Mouse (Mus musculus): ENCODE data around the gene A4galt. TPM values are rescaled to one million over a fixed set of nuclear protein-coding genes. Genes with fewer than 3 reads are reported as not detected.
"Not testable (repeated sequence)": the region's sequence is repeated elsewhere in the genome, so short reads cannot be mapped to it uniquely, and the experiment has no call there.

A4galt gene
- total RNA-seq (2022) = 1 to 10 TPM; 4.2 to 8.7 (median 5.8) TPM

DNA sequence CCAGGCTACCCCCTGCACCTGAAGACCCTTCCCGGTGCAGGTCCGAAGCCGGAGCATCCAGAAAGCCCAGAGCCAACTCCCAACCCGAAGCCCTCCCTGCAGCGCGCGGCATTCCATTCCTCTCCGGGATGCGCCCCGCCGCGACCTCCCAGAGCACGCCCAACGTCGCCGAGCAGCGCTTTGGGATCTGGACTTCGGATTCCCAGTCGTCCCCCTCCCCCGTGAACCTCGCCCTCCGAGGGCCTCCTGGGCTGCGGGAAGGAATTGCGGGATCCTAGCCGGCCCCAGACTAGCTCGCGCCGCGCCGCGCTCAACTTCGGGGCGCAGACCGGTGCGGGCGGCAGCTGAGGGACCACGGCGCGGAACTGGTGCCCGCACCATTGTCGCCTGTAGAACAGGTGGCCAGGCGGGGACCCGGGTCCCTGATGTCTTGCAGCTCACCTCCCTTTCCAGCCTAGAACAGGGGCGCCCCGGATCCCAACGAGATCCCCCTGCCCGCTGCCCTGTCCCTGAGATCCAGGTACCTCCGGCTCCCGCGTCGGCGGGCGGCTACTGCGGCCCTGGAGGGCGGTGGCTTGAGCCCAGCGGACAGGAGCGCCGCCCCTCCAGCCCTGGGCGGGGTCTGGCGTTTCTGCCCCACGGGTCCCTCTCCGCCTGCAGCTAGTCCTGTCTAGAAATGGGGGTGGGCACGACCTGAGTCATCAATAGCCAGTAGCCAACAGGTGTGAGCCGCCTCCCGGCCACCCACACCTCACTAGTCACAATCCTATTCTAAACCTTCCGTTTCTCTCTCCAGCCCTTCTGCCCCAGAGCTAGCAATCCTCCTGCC lies at the start of gene A4galt:
Gene A4galt, minus strand, starts transcription at position 599 of the 829 bp plus-strand sequence.
- DNase-seq (ENCODE audit: low spot score) = peak; percentile 58

DNA sequence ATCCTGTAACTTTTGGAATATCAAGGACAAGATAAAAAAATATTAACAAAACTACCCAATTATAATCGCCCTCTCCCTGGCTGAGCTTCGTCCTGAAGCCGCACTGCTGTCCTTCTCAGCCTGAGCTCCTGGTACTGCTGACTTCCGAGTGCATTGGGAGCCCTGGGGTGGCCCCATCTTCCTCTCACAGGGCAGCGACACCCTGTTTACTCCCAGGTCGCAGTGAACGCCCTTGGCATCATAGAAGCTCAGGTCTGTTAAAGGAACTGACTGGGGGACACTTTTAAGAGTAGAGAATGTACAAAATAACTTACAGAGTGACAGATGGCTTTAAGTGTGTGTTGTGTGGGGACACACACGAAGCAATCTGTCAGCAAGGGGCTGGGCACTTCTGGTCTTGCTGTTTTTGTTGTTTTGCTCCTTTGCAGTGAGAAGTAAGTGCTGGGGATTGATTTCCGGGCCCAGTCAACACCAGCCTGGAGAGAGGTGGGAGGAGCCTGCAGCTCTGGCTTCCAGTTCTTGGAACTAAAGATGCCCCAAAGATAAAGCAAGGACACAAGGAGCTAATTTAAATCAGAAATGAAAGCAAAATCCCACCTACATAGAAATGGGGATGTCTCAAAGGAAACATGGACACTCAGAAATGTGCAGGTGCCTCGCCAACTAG lies 48.5 kb upstream of the A4galt start:
- no peak for DNase-seq (ENCODE audit: low spot score)

DNA sequence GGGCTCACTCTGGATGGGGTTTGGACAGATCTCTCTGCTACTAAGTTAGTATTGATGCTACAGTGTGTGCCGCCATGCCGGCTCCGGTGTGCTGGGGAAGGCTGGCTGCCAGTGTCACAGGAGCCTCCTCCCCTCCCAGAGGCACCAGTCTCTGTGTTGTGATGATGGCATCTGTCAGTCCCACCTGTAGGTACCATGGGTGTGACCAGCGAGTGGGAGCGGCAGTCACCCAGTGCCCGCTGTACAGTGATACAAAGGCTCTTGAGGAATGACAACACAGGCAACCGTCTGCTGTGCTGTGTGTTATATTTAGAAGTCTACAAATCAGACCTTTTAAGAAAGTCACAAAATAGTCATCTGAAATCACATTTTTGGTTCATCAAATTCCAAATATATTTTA lies 47.9 kb upstream of the A4galt start:
- no peak for DNase-seq (ENCODE audit: low spot score)

DNA sequence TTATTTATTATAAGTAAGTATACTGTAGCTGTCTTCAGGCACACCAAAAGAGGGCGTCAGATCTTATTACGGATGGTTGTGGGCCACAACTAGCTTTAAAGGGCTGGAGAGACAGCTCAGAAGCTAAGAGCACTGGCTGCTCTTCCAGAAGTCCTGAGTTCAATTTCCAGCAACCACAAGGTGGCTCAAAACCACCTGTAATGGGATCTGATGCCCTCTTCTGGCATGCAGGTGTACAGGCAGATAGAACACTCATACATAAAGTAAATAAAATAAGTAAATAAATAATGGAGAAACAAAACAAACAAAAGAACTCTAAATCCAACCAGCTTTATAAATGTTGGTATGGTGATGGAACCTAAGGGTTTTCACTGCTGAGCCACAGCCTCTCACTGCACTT lies 47.2 kb upstream of the A4galt start:
- DNase-seq (ENCODE audit: low spot score) = no peak

DNA sequence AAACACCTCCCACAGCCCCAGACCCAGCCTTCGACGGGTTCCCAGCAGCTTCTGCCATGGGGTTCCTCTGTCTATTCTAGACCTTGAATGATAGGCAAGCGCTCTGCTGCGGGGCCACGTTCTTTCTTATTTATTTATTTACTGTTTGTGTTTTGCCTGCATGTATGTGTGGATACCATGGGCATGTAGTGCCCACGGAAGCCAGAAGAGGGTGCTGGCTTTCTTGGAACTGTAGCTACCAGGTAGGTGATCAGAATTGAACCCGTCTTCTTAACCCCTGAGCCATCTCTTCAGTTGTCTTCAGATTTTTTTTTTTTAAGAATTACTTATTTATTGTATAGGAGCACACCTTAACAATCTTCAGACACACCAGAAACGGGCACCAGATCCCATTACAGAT lies 46.7 kb upstream of the A4galt start:
- DNase-seq (ENCODE audit: low spot score) = no peak

DNA sequence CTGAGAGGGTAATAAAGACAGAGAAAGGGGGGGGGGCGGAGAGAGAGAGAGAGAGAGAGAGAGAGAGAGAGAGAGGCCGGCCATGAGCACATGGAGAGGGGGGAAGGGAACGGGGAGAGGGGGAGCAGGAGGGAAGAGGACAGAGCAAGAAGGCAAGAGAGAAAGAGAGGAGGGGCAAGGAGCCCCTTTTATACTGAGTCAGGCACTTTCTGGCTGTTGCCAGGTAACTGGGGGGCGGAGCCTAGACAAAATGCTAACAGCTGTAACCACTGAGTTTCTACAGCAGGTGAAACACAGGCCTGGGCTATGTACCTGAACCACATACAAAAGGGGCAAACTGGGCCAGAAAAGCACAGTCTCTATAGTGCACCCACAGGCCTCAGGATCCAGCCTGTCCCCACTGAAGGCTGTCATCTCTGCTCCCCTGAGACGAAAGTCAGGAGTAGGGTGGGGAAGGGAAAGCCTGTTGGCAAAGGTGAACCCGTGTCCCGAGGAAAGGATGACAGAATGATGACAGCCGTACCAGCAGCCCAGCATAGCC lies 45.3 kb upstream of the A4galt start:
- no peak for DNase-seq (ENCODE audit: low spot score)

DNA sequence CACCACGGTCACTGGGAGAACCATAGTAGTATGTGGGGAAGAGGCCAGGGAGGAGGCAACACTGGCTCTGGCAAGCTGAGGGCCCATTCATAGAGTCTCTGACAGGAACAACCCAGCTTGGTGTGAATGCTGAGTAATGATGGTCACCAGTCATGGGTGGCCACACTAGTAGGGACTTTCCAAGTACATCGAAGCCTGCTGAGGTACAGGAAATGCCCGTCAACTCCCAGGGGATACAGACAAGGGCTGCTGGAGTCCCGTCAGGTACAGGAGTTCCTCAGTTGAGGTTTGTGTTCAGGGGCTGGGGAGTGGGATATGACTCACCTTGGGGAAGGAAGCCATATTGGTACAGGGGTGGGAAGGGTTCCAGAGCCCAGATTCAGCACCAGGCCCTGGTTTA lies 44.5 kb upstream of the A4galt start:
- no peak for DNase-seq (ENCODE audit: low spot score)

DNA sequence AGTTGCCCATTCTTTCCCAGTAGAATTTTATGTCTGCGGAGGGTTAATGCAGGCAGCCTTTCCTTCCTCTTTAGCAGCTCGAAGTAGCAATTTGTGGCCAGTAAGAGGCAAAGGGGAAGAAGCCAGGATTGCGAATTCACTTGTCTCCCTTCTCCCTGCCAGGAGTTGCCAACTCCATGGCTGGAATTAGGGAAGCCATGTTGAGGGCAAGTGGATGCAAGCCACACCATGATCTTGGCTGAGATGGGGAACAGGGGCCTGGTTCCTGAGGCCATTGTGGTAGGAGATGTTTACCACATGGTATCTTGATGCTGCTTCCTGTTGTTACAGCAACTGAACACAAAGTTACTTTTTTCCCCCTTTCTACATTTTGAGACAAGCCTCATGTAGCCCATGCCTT lies 43.4 kb upstream of the A4galt start:
- no peak for DNase-seq (ENCODE audit: low spot score)

DNA sequence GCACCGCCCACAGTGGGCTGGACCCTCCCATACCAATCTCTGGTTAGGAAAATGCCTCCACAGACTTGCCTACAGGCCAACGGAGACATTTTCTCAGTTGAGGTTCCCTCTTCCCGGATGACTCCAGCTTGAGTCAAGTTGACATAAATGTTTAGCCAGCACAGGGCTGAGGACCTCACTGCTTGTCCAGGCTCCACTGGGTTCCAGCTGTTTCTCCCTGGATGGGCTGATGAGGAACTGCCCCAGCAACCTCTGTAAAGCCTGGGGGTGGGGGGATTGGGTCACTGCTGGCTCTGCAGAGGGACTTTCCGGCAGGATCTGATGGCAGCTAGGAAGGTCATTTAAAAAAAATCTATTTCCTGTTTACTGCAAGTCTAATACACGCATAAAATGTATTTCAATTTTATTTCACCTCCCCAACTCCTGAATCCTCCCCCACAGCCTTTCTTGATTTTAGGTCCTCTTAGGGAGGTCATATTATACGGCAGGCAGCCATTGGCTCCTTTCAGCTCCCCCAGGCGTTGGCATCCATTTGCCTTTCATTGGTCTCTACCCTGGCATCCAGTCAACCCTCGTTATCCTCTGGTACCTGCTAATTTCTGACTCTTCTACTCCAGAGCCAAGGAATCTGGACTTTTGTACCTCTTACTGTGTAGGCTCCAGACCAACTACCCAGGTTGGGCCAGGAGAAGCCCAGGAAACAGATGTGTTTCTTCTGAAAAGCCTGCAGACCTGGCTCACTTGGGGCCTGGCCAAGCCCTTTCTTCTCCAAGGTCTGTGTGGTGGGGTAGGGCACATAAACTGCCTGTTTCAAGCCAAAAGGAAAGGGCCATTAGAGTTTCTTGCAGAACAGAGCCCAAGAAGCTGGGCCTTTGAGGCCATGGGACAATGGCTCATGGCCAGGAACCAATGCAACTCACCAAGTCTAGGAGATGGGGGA lies 42.4 kb upstream of the A4galt start:
- peak; percentile 44 for DNase-seq (ENCODE audit: low spot score)

DNA sequence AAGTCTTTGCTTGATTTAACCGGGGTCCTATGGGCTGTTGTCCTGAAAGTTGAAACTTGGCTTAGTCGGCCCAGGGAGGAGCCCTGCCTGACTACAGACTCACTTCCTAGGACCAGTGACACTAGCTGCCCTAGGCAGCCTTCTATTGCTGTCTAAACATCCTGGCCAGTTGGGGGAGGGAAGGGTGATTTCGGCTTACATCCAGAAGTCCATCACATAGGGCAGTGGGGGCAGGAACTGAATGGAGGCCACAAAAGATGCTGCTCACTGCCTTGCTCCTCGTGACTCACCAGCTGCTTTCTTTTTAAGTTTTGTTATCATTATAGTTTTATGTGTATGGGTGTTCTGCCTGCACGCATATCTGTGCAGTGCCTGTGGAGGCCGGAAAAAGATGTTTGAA lies 41.6 kb upstream of the A4galt start:
- DNase-seq (ENCODE audit: low spot score) = peak; percentile 62

DNA sequence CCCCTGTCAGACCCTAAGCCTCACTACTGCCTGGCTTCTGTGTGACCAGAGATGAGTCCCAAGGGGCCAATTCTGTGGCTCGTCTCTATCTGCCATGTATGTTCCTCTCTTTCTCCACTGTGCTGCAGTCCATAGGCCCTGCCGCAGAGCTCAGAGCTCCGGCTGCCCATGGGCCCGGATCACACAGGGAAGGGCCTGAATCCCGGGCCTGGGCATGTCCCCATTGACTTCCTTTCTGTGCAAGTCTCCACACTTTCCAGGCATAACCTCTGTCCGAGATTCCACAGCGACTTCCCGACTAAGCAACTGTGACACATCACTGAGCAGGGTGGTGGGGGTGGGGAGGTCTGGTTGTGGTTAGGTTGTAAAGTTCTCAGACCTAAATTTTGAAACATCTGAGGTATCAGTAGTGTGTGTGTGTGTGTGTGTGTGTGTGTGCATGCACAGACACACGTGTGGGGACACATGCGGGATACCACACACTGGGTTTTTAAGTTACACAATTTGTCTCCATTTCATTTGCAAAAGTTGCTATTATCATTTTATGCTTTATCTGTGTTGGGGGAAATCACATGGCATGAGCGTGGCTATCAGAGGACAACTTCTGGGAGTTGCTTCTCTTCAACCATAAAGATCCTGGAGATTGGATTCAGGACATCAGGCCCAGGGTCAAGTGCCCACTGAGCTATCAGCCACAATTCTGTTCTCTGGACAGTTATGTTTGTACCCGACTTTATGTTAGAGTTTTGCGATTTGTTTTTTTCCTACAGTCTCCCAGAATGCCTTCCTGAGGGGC lies 40.9 kb upstream of the A4galt start:
- no peak for DNase-seq (ENCODE audit: low spot score)

DNA sequence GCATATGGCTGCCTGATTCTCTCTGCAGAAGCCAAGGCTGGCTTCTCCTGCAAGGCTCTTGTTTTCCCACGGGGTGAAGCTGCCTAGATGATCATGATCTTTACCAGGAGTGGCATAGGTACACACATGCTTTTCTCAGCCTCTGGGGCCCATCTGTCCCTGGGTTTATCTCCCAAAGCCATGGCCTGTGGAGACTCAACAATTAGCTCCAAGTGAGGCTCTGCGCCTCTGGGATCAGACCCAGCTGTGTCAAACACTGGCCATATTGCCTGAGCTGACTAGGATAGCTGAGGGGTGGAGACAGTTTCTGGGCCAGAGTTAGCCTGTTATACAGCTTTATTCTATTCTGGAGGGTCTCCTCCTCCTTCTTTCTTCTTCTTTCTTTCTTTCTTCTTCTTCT lies 39.3 kb upstream of the A4galt start:
- no peak for DNase-seq (ENCODE audit: low spot score)

DNA sequence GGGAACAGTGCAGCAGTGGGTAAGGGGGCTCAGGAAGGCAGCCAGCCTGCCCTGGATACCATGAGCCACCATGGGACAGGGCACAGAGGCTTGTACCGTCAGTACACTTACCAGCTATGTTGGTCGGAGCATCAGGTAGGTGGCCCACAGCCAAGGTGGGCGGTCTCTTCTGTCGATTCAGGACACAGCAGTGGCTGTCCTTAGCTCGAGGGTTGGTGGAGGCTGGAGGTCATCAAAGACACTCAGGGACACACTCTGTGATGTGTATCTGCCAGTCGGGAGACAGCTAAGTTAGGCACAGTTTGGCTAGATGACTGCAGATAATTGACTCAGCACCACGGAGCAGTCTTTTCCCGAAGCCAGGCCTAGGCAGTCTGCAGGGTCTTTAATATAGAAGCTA lies 33.3 kb upstream of the A4galt start:
- no peak for DNase-seq (ENCODE audit: low spot score)

DNA sequence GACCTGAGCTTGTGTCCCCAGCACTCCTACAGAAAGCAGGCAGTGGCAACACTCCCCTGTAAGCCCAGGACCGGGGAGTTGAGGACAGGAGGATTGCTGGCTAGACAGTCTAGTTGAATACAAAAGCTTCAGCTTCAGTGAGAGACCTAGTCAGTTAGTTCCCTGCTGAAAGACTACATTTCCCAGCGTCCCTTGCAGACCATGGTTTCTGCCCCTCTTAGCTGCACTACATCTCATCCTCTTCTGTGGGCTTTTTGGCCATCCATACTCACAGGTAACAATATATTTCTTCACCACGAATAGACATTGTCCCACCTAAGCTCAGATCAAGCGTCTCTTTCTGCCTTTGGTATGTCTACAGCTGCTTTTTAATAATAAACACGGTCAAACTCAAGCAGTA lies 30.8 kb upstream of the A4galt start:
- no peak for DNase-seq (ENCODE audit: low spot score)

DNA sequence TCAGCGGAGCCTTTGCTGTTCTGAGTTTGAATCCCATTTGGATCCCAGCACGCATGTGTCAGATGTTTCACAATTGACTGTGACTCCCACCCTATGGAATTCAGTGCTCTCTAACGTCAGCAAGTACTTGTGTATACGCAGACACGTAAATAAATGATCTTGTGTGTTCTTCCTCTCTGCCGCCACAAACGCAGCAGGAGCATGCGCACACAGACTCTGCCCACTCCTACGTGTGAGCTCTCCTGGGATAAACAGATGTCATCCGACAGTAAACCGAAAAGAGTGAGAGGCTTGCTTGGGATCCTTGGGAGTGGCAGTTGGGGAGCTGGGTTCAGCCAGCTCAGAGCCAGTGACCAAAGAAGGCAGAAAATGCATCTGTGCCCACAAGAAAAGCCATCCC lies 29.7 kb upstream of the A4galt start:
- no peak for DNase-seq (ENCODE audit: low spot score)

DNA sequence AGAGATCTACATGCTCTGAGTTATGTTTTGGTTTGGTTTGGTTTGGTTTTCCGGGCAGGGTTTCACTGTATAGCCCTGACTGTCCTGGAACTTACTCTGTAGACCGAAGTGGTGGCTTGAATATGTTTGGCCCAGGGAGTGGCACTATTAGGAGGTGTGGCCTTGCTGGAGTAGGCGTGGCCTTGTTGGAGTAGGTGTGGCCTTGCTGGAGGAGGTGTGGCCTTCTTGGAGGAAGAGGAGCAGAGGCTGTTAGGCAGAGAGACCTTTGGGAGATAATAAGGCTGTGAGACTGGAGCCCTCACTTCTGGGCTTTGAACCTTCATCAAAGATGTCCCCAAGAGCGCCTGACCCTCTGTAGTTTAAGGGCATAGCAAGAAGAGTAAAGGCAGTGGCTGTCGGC lies 27.0 kb upstream of the A4galt start:
- no peak for DNase-seq (ENCODE audit: low spot score)

DNA sequence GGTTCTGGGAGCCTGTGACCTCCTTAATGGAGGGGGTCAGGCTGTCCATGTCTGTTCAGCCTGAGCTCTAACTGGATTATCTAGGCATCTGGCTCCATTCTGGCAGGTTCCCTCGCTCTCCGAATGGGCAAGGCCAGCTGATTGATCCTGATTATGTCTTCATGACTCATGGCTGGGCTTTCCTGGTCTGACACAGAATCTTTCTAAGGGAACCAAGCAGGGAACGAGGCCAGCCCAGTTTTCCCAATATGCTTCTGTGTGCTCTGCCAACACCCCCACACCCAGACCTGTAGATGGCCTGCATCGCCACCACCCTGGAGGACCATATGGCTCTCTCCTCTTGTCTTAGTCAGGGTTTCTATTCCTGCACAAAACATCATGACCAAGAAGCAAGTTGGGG lies 25.9 kb upstream of the A4galt start:
- no peak for DNase-seq (ENCODE audit: low spot score)

DNA sequence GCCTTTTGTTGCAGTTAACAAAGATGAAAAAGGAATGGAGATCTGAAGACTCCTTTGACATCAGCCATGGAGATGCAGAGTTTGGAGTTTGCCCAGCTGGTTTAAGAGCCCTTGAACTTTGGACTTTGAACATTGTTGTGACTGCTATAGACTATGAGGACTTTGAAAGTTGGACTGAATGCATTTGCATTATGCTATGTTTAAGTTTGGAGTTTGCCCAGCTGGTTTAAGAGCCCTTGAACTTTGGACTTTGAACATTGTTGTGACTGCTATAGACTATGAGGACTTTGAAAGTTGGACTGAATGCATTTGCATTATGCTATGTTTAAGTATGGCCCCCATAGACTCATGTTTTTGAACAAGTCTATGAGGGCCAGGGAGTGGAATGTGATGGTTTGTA lies 22.7 kb upstream of the A4galt start:
- not testable (repeated sequence) for DNase-seq (ENCODE audit: low spot score)

DNA sequence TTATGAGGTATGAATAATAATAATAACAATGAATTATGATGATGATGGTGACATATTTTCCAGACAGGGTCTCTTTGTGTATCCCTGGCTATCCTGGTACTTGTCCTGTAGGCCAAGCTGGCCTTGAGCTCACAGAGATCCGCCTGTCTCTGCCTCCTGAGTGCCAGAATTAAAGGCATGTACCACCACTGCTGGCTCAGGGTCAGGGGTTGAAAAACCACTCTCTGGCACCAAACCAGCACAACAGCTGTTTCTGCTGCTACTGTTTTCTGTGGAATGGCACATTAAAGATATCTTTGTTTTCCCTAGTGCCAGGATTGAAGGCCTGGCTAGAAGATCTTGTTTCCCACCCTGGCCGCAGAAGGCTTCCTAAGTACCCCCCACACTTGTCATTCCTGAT lies 21.4 kb upstream of the A4galt start:
- no peak for DNase-seq (ENCODE audit: low spot score)

DNA sequence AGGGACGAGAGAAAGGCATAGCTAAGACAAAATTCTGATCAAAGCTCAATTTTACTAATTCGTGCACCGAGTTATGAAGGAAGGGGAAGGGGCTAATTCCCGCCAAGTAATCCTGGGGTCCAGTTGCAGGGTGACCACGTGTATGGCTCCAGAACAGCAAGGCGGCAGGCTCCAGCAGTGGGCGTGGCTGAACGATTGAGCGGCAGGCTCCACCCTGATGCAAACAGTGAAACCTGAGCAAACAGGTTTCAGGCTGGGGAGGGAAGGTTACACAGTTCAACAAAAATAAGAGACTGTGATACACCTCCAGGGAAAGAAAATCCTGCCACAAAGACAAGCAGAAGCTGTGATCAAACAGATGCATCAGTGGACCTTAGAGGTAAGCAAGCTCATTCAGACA lies 19.6 kb upstream of the A4galt start:
- not testable (repeated sequence) for DNase-seq (ENCODE audit: low spot score)

DNA sequence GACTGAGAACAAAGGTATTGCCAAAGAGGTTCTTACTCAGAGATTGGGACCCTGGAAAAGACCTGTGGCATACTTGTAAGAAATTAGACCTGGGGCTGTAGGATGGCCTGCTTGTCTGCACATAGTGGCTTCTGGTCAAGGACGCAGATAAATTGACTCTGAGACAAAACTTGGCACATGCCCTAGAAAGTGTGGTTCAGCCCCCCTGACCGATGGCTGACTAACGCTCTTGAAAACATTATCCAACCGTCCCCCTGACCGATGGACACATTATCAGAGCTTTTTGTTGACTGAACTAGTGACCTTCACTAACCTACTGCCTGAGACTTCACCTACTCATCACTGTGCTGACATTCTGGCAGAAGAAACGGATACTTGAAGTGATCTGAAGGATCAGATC lies 18.4 kb upstream of the A4galt start:
- not testable (repeated sequence) for DNase-seq (ENCODE audit: low spot score)
